Mouse (Mus musculus) heart, postnatal 0 days (tissue): Measurements from ENCODE around the gene Lhcgr. TPM values are rescaled to one million over a fixed set of nuclear protein-coding genes. Genes with fewer than 3 reads are reported as not detected.

Experiments
- ATAC-seq: fragments of 200-750 bp; cut with Nextera tagmentation; 2 replicates; pipeline ENCODE4 v1.8.0; 2017; ENCODE audit warnings: low read depth, moderate number of reproducible peaks, moderate library complexity; ENCODE audit not compliant: insufficient read depth
- DNase-seq: peaks from one replicate; pipeline ENCODE4 v3.0.0-alpha.2; 2016; ENCODE audit warnings: low spot score
- H3K27ac ChIP-seq: fragments of 300-500 bp; sonication (generic); 2 replicates; pipeline ENCODE4 v1.5.1; 2014; ENCODE audit warnings: low read depth, mild to moderate bottlenecking
- H3K27me3 ChIP-seq: fragments of 300-500 bp; sonication (generic); 2 replicates; pipeline ENCODE4 v1.6.1; 2014; ENCODE audit warnings: low read length, mixed read lengths; ENCODE audit not compliant: control insufficient read depth, insufficient read depth
- H3K36me3 ChIP-seq: fragments of 300-500 bp; sonication (generic); replicated peaks from 2 replicates; pipeline ENCODE4 v1.6.1; 2014; ENCODE audit warnings: low read length, mixed read lengths; ENCODE audit not compliant: control insufficient read depth, insufficient read depth
- H3K4me1 ChIP-seq: fragments of 300-500 bp; sonication (generic); 2 replicates; pipeline ENCODE4 v1.6.1; 2014; ENCODE audit warnings: antibody characterized with exemption; ENCODE audit not compliant: control insufficient read depth, insufficient read depth
- H3K4me2 ChIP-seq: fragments of 300-500 bp; sonication (generic); 2 replicates; pipeline ENCODE4 v1.6.1; 2014; ENCODE audit warnings: low read depth, mild to moderate bottlenecking, low read length, moderate library complexity
- H3K4me3 ChIP-seq: fragments of 300-500 bp; sonication (generic); 2 replicates; pipeline ENCODE4 v1.5.1; 2014; ENCODE audit warnings: low read depth, low read length
- H3K9ac ChIP-seq: fragments of 300-500 bp; sonication (generic); replicated peaks from 2 replicates; pipeline ENCODE4 v1.6.1; 2014; ENCODE audit warnings: low read depth, low read length, mixed read lengths
- H3K9me3 ChIP-seq: fragments of 300-500 bp; sonication (generic); replicated peaks from 2 replicates; pipeline ENCODE4 v1.6.1; 2016; ENCODE audit warnings: low read length; ENCODE audit not compliant: control insufficient read depth
- CTCF ChIP-seq: IDR thresholded peaks from 2 replicates; pipeline ENCODE4 v1.5.1; 2016; ENCODE audit warnings: antibody characterized with exemption, control low read depth, low read depth
- EP300 ChIP-seq: IDR thresholded peaks from 2 replicates; pipeline ENCODE4 v1.6.1; 2016; ENCODE audit warnings: antibody characterized with exemption, low read depth
- WGBS: fragments of 180-500 bp; shearing (Covaris S2); extraction: QIAGEN DNeasy Blood & Tissue Kit; methylation state at CpG from one replicate; pipeline ENCODE4 v1.1.7; 2014; 5-methylcytosine and 5-hydroxymethylcytosine counted together
- polyA plus RNA-seq: library from polyadenylated mRNA; unstranded; fragments of >200 nt; fragmentation: Nextera tagmentation; extraction: Ambion mirVana; gene quantifications from 2 replicates; pipeline ENCODE4 v1.2.1, GENCODE M21; 2015
- total RNA-seq: library from RNA; depleted of rRNA; stranded (reverse); fragments of >200 nt; gene quantifications from 2 replicates; pipeline ENCODE4 v1.2.3, GENCODE M21; 2014; ENCODE audit warnings: low replicate concordance

Lhcgr gene
- total and polyA plus RNA-seq, 2 experiments from 2014 or later: 0.10 TPM; not detected in 1

GRCm38 (mm10) chr17:88755776-88756175, 36.0 kb downstream of the Lhcgr start:
- DNase-seq (no peak), ATAC-seq (no peak)
- Histone ChIP-seq H3K4me1 (0 out of 2 replicates have a peak, but pooled peaks cover 3% of the 10 kb centered on the region), H3K36me3 (no peaks in the 10 kb centered on the region), H3K4me2 (no peak overlapping the region), H3K4me3 (no peak overlapping the region), H3K9me3 (no peaks in the 10 kb centered on the region), H3K9ac (no peak overlapping the region), H3K27me3 (0 out of 2 replicates have a peak, but pooled peaks cover 8% of the 10 kb centered on the region), H3K27ac (no peak overlapping the region)
- 75% methylated on average over 6 of the region's 6 CpGs for WGBS
- TF ChIP-seq CTCF: no peak
- TF ChIP-seq EP300: no peak

- 50% methylated on average over 12 of the region's 12 CpGs for WGBS
- Histone ChIP-seq H3K4me2 (peak overlapping the region; percentile 51), H3K4me1 (0 out of 2 replicates have a peak, but pooled peaks cover 3% of the 10 kb centered on the region), H3K36me3 (no peaks in the 10 kb centered on the region), H3K9ac (no peak overlapping the region), H3K27ac (no peak overlapping the region), H3K4me3 (peak overlapping the region; percentile 12; the same call in 1 of the 2 replicates), H3K27me3 (0 out of 2 replicates have a peak, but pooled peaks cover 8% of the 10 kb centered on the region), H3K9me3 (no peaks in the 10 kb centered on the region)
- TF ChIP-seq CTCF (no peak), EP300 (no peak)
- ATAC-seq (no peak), DNase-seq (no peak)
Observed at GRCm38 (mm10) chr17:88753472-88753857, 38.3 kb downstream of the Lhcgr start.

GRCm38 (mm10) chr17:88752827-88753471, 38.8 kb downstream of the Lhcgr start:
- no peak; the same call in 1 of the 2 replicates for ATAC-seq
- H3K4me3 ChIP-seq: peak overlapping the region; percentile 12; the same call in 1 of the 2 replicates

GRCm38 (mm10) chr17:88749646-88750045, 42.1 kb downstream of the Lhcgr start:
- 60% methylated on average over 8 of the region's 8 CpGs for WGBS
- TF ChIP-seq CTCF (no peak), EP300 (no peak)
- H3K4me3 ChIP-seq: peak overlapping the region; percentile 9; the same call in 1 of the 2 replicates

More at GRCm38 (mm10) chr17:88752827-88753471, 38.8 kb downstream of the Lhcgr start:
- DNase-seq: peak; percentile 59
- Histone ChIP-seq H3K27me3 (0 out of 2 replicates have a peak, but pooled peaks cover 8% of the 10 kb centered on the region), H3K36me3 (no peaks in the 10 kb centered on the region), H3K9me3 (no peaks in the 10 kb centered on the region), H3K4me1 (no peaks in the 10 kb centered on the region), H3K9ac (no peak overlapping the region), H3K27ac (no peak overlapping the region), H3K4me2 (peak overlapping the region; percentile 51)
- TF ChIP-seq EP300 (no peak), CTCF (peak; percentile 66)
- WGBS: 7% methylated on average over 17 of the region's 17 CpGs

GRCm38 (mm10) chr17:88706231-88706649, 85.5 kb downstream of the Lhcgr start:
- no peak overlapping the region for H3K4me3 ChIP-seq
- H3K9ac ChIP-seq: no peak overlapping the region
- no peak for TF ChIP-seq EP300
- no peak for TF ChIP-seq CTCF
- H3K4me1 ChIP-seq: no peaks in the 10 kb centered on the region
- no peak overlapping the region for H3K4me2 ChIP-seq
- 52% methylated on average over 8 of the region's 8 CpGs for WGBS
- no peak for DNase-seq
- no peak overlapping the region for H3K27ac ChIP-seq
- H3K9me3 ChIP-seq: no peaks in the 10 kb centered on the region
- ATAC-seq: no peak
- no peaks in the 10 kb centered on the region for H3K36me3 ChIP-seq
- no peaks in the 10 kb centered on the region for H3K27me3 ChIP-seq

More at GRCm38 (mm10) chr17:88749646-88750045, 42.1 kb downstream of the Lhcgr start:
- Histone ChIP-seq H3K4me1 (no peaks in the 10 kb centered on the region), H3K9ac (no peak overlapping the region), H3K9me3 (no peaks in the 10 kb centered on the region), H3K4me2 (peak overlapping the region; percentile 30), H3K27me3 (0 out of 2 replicates have a peak, but pooled peaks cover 6% of the 10 kb centered on the region), H3K27ac (no peak overlapping the region), H3K36me3 (no peaks in the 10 kb centered on the region)
- ATAC-seq: no peak
- DNase-seq: no peak
